Mouse (Mus musculus) embryo, embryonic 10 days (tissue): ENCODE data around the gene Gm5737.

ENCODE experiments used
- DNase-seq: peaks from one replicate; pipeline ENCODE4 v3.0.0-alpha.2; 2015; ENCODE audit warnings: low spot score

Gene Gm5737

DNA sequence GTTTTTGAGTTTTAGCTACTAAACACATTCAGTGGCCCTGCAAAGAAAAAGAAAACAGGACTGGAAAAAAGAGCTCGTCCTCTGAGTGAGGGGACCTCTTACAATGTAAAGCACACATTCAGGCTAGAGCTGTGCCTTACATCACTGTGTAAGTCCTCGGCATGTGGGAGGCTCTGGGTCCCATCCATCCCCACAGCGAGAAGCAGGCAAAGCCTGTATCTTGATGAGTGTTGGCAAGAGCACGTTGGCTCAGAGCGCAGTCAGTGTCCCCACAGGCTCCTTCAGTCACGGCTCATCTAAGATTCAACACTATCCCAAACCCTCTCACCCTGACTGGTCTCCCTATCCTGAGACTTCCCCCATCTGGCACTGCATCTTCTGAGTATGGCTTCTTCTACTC lies 66.1 kb downstream of the Gm5737 start:
- DNase-seq: no peak

DNA sequence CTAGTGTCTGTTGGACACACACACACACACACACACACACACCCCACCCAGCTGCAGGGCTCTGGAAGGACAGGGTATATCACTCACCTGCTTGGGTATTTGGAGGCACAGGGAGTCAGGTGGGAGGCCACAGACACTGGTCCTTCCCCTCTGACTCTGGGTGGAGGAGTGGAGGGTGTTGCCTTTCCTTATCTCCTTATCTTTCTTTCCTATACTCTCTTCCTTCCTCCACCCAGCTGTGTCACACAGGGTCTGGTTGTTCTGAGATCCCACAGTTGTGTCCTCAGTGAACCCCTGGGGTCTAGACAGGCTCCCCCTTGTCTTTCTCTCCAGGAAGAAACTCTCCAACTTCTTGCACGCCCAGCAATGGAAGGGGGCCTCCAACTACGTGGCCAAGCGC lies 67.8 kb downstream of the Gm5737 start:
- DNase-seq: no peak

DNA sequence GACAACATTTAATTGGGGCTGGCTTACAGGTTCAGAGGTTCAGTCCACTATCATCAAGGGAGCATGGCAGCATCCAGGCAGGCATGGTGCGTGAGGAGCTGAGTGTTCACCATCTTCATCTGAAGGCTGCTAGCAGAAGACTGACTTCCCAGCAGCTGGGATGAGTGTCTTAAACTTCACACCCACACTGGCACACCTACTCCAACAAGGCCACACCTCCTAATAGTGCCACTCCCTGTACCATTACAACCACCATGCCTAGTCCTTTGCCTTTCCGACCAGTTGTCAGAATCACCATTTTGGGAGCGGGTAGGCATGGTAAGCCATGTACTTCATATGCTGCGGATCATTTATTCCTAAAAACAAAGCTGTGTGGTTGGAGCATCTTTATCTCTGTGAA lies 68.6 kb downstream of the Gm5737 start:
- DNase-seq: no peak
